Mouse (Mus musculus) midbrain, embryonic 14.5 days (tissue): Measurements from ENCODE around the gene Slc1a1. TPM values are rescaled to one million over a fixed set of nuclear protein-coding genes. Genes with fewer than 3 reads are reported as not detected.

ENCODE experiments used
- ATAC-seq: fragments of 200-750 bp; cut with Nextera tagmentation; 2 replicates; pipeline ENCODE4 v1.8.0; 2017; ENCODE audit warnings: moderate number of reproducible peaks, moderate library complexity; ENCODE audit not compliant: low FRiP score, low TSS enrichment
- DNase-seq: peaks from one replicate; pipeline ENCODE4 v3.0.0-alpha.2; 2015
- H3K27ac ChIP-seq: fragments of 300-500 bp; sonication (generic); replicated peaks from 2 replicates; pipeline ENCODE4 v1.5.1; 2014; ENCODE audit warnings: mild to moderate bottlenecking, low read depth, low read length, moderate library complexity
- H3K27me3 ChIP-seq: fragments of 300-500 bp; sonication (generic); 2 replicates; pipeline ENCODE4 v1.6.1; 2014; ENCODE audit warnings: low read length, control low read depth, mixed read lengths; ENCODE audit not compliant: control insufficient read depth, insufficient read depth
- H3K36me3 ChIP-seq: fragments of 300-500 bp; sonication (generic); 2 replicates; pipeline ENCODE4 v1.6.1; 2014; ENCODE audit warnings: low read length, control low read depth; ENCODE audit not compliant: control insufficient read depth, insufficient read depth
- H3K4me1 ChIP-seq: fragments of 300-500 bp; sonication (generic); 2 replicates; pipeline ENCODE4 v1.6.1; 2014; ENCODE audit warnings: mild to moderate bottlenecking, antibody characterized with exemption, low read length, control low read depth; ENCODE audit not compliant: control insufficient read depth, insufficient read depth
- H3K4me2 ChIP-seq: fragments of 300-500 bp; sonication (generic); 2 replicates; pipeline ENCODE4 v1.6.1; 2014; ENCODE audit warnings: mild to moderate bottlenecking, low read length, moderate library complexity
- H3K4me3 ChIP-seq: fragments of 300-500 bp; sonication (generic); replicated peaks from 2 replicates; pipeline ENCODE4 v1.5.1; 2014; ENCODE audit warnings: low read depth, low read length
- H3K9ac ChIP-seq: fragments of 300-500 bp; sonication (generic); replicated peaks from 2 replicates; pipeline ENCODE4 v1.6.1; 2014; ENCODE audit warnings: mild to moderate bottlenecking, low read length, moderate library complexity
- H3K9me3 ChIP-seq: fragments of 300-500 bp; sonication (generic); 2 replicates; pipeline ENCODE4 v1.6.1; 2016; ENCODE audit warnings: low read length, control low read depth, mixed read lengths; ENCODE audit not compliant: control insufficient read depth
- WGBS: fragments of 180-500 bp; shearing (Covaris S2); extraction: QIAGEN DNeasy Blood & Tissue Kit; methylation state at CpG from one replicate; pipeline ENCODE4 v1.1.7; 2014; 5-methylcytosine and 5-hydroxymethylcytosine counted together
- polyA plus RNA-seq: library from polyadenylated mRNA; unstranded; fragments of >200 nt; fragmentation: Nextera tagmentation; extraction: Ambion mirVana; gene quantifications from 2 replicates; pipeline ENCODE4 v1.2.1, GENCODE M21; 2014

Gene Slc1a1
- 19.8 and 21.7 TPM in 2 replicates for polyA plus RNA-seq

GRCm38 (mm10) chr19:28834798-28835499 lies at the start of gene Slc1a1:
Gene Slc1a1 (plus strand): TSS chr19:28835049.
- H3K27me3 ChIP-seq = no peaks in the 10 kb centered on the region
- H3K27ac ChIP-seq = peak within 1 kb of the TSS; percentile 71
- WGBS = under 1% methylated on average over 68 of the region's 68 CpGs
- H3K4me1 ChIP-seq = 0 out of 2 replicates have a peak, but pooled peaks cover 2% of the 10 kb centered on the region
- peak within 1 kb of the TSS; percentile 86 for H3K4me2 ChIP-seq
- peak within 1 kb of the TSS; percentile 62 for H3K9ac ChIP-seq
- peak; percentile 88 for DNase-seq
- H3K4me3 ChIP-seq = peak within 1 kb of the TSS; percentile 65
- no peaks in the 10 kb centered on the region for H3K9me3 ChIP-seq
- ATAC-seq = peak; percentile 88
- H3K36me3 ChIP-seq = no peaks in the 10 kb centered on the region

GRCm38 (mm10) chr19:28790196-28790595 lies 44.7 kb upstream of the Slc1a1 start:
- Histone ChIP-seq H3K9ac (no peak overlapping the region), H3K4me3 (no peak overlapping the region), H3K27ac (no peak overlapping the region), H3K27me3 (no peaks in the 10 kb centered on the region), H3K9me3 (no peaks in the 10 kb centered on the region), H3K4me1 (no peaks in the 10 kb centered on the region), H3K4me2 (no peak overlapping the region), H3K36me3 (no peaks in the 10 kb centered on the region)
- 79% methylated on average over 1 of the region's 1 CpGs for WGBS
- no peak for ATAC-seq
- no peak for DNase-seq

- no peaks in the 10 kb centered on the region for H3K27me3 ChIP-seq
- no peak overlapping the region for H3K4me2 ChIP-seq
- DNase-seq = no peak
- H3K9me3 ChIP-seq = no peaks in the 10 kb centered on the region
- H3K36me3 ChIP-seq = no peaks in the 10 kb centered on the region
- 88% methylated on average over 2 of the region's 2 CpGs for WGBS
- H3K4me1 ChIP-seq = no peaks in the 10 kb centered on the region
- H3K9ac ChIP-seq = no peak overlapping the region
- ATAC-seq = no peak
- no peak overlapping the region for H3K27ac ChIP-seq
- no peak overlapping the region for H3K4me3 ChIP-seq
Measured at GRCm38 (mm10) chr19:28793307-28793706, 41.5 kb upstream of the Slc1a1 start.

GRCm38 (mm10) chr19:28796146-28796848 lies 38.6 kb upstream of the Slc1a1 start:
- no peak overlapping the region for H3K4me3 ChIP-seq
- no peaks in the 10 kb centered on the region for H3K27me3 ChIP-seq
- WGBS = 69% methylated on average over 5 of the region's 5 CpGs
- no peak for DNase-seq
- no peaks in the 10 kb centered on the region for H3K36me3 ChIP-seq
- no peak for ATAC-seq
- no peaks in the 10 kb centered on the region for H3K9me3 ChIP-seq
- no peak overlapping the region for H3K27ac ChIP-seq
- no peak overlapping the region for H3K4me2 ChIP-seq
- H3K4me1 ChIP-seq = no peaks in the 10 kb centered on the region
- H3K9ac ChIP-seq = no peak overlapping the region

GRCm38 (mm10) chr19:28796966-28797365 lies 37.9 kb upstream of the Slc1a1 start:
- ATAC-seq (no peak), DNase-seq (no peak)
- H3K9ac ChIP-seq = no peak overlapping the region
- no peaks in the 10 kb centered on the region for H3K9me3 ChIP-seq
- no peaks in the 10 kb centered on the region for H3K4me1 ChIP-seq
- H3K27ac ChIP-seq = no peak overlapping the region
- no peak overlapping the region for H3K4me2 ChIP-seq
- H3K4me3 ChIP-seq = no peak overlapping the region
- H3K27me3 ChIP-seq = no peaks in the 10 kb centered on the region
- H3K36me3 ChIP-seq = no peaks in the 10 kb centered on the region
- 87% methylated on average over 1 of the region's 1 CpGs for WGBS

- ATAC-seq (no peak), DNase-seq (no peak)
- no peaks in the 10 kb centered on the region for H3K9me3 ChIP-seq
- H3K9ac ChIP-seq = no peak overlapping the region
- H3K36me3 ChIP-seq = no peaks in the 10 kb centered on the region
- no peak overlapping the region for H3K4me3 ChIP-seq
- H3K4me2 ChIP-seq = no peak overlapping the region
- H3K27ac ChIP-seq = no peak overlapping the region
- no peaks in the 10 kb centered on the region for H3K27me3 ChIP-seq
- WGBS = 89% methylated on average over 6 of the region's 6 CpGs
- no peaks in the 10 kb centered on the region for H3K4me1 ChIP-seq
Measured at GRCm38 (mm10) chr19:28797611-28798010, 37.2 kb upstream of the Slc1a1 start.

GRCm38 (mm10) chr19:28800448-28800847 lies 34.4 kb upstream of the Slc1a1 start:
- DNase-seq (peak; percentile 62), ATAC-seq (no peak)
- H3K27me3 ChIP-seq = no peaks in the 10 kb centered on the region
- 38% methylated on average over 6 of the region's 6 CpGs for WGBS
- H3K9me3 ChIP-seq = no peaks in the 10 kb centered on the region
- H3K4me2 ChIP-seq = no peak overlapping the region
- H3K36me3 ChIP-seq = no peaks in the 10 kb centered on the region
- no peak overlapping the region for H3K4me3 ChIP-seq
- H3K4me1 ChIP-seq = no peaks in the 10 kb centered on the region
- H3K27ac ChIP-seq = no peak overlapping the region
- no peak overlapping the region for H3K9ac ChIP-seq

- Histone ChIP-seq H3K4me2 (no peak overlapping the region), H3K36me3 (no peaks in the 10 kb centered on the region), H3K4me1 (0 out of 2 replicates have a peak, but pooled peaks cover 2% of the 10 kb centered on the region), H3K27ac (no peak overlapping the region), H3K27me3 (no peaks in the 10 kb centered on the region), H3K4me3 (no peak overlapping the region), H3K9me3 (no peaks in the 10 kb centered on the region), H3K9ac (no peak overlapping the region)
- 92% methylated on average over 6 of the region's 6 CpGs for WGBS
- no peak for ATAC-seq
- DNase-seq = no peak
Measured at GRCm38 (mm10) chr19:28806276-28806675, 28.6 kb upstream of the Slc1a1 start.
